Mouse (Mus musculus): Measurements from ENCODE around the gene 1700088E04Rik. TPM values are rescaled to one million over a fixed set of nuclear protein-coding genes. Genes with fewer than 3 reads are reported as not detected.

Gene 1700088E04Rik
- polyA plus RNA-seq (2017; shearing (Covaris generic)) = 1.6 TPM

GRCm38 (mm10) chr15:79140866-79141565 is at the start of gene 1700088E04Rik, which contains the start of gene Polr2f:
1700088E04Rik (minus strand) TSS chr15:79141253.
Polr2f (plus strand) TSS chr15:79141009.

GRCm38 (mm10) chr15:79165140-79165539 is 24.1 kb upstream of the 1700088E04Rik start, which contains the start of gene Sox10:
Sox10 (minus strand) TSS chr15:79165240.

GRCm38 (mm10) chr15:79108421-79109320 is 32.4 kb downstream of the 1700088E04Rik start, which contains the start of gene Micall1:
Micall1 (plus strand) TSS chr15:79108898.

Other genes starting within 250 kb of the 1700088E04Rik start
- 1.9 TPM for gene Gm49510, start 241.6 kb downstream of the 1700088E04Rik start, polyA plus RNA-seq (2017; shearing (Covaris generic))
- 194 TPM for gene Sh3bp1, start 241.5 kb downstream of the 1700088E04Rik start, polyA plus RNA-seq (2017; shearing (Covaris generic))
- gene Pdxp, start 227.3 kb downstream of the 1700088E04Rik start, polyA plus RNA-seq (2017; shearing (Covaris generic)) = 10.2 TPM
- 102 TPM for gene Lgals1, start 214.5 kb downstream of the 1700088E04Rik start, polyA plus RNA-seq (2017; shearing (Covaris generic))
- 31.9 TPM for gene Nol12, start 206.3 kb downstream of the 1700088E04Rik start, polyA plus RNA-seq (2017; shearing (Covaris generic))
- gene Triobp, start 193.5 kb downstream of the 1700088E04Rik start, polyA plus RNA-seq (2017; shearing (Covaris generic)) = 51.9 TPM
- gene H1f0, start 112.8 kb downstream of the 1700088E04Rik start, polyA plus RNA-seq (2017; shearing (Covaris generic)) = 11.4 TPM
- gene Galr3, start 99.4 kb downstream of the 1700088E04Rik start, polyA plus RNA-seq (2017; shearing (Covaris generic)) = not detected
- 51.8 TPM for gene Ankrd54, start 78.4 kb downstream of the 1700088E04Rik start, polyA plus RNA-seq (2017; shearing (Covaris generic))
- 113 TPM for gene Eif3l, start 66.1 kb downstream of the 1700088E04Rik start, polyA plus RNA-seq (2017; shearing (Covaris generic))
- 46.2 TPM for gene Micall1, start 32.4 kb downstream of the 1700088E04Rik start, polyA plus RNA-seq (2017; shearing (Covaris generic))
- 84.0 TPM for gene Polr2f, start 244 bp downstream of the 1700088E04Rik start, polyA plus RNA-seq (2017; shearing (Covaris generic))
- not detected for gene Sox10, start 24.0 kb upstream of the 1700088E04Rik start, polyA plus RNA-seq (2017; shearing (Covaris generic))
- 33.9 TPM for gene Pick1, start 87.9 kb upstream of the 1700088E04Rik start, polyA plus RNA-seq (2017; shearing (Covaris generic))
- gene Gm49486, start 88.1 kb upstream of the 1700088E04Rik start, polyA plus RNA-seq (2017; shearing (Covaris generic)) = 0.29 TPM
- gene Slc16a8, start 113.5 kb upstream of the 1700088E04Rik start, polyA plus RNA-seq (2017; shearing (Covaris generic)) = not detected
- gene Baiap2l2, start 144.3 kb upstream of the 1700088E04Rik start, polyA plus RNA-seq (2017; shearing (Covaris generic)) = 1.7 TPM
- 7.2 TPM for gene Pla2g6, start 187.1 kb upstream of the 1700088E04Rik start, polyA plus RNA-seq (2017; shearing (Covaris generic))
- gene Maff, start 205.4 kb upstream of the 1700088E04Rik start, polyA plus RNA-seq (2017; shearing (Covaris generic)) = 31.6 TPM